Mouse (Mus musculus): ENCODE measurements at regions not wholly inside any gene's neighbourhood (a gene's known extent, or its start where the extent isn't known, plus 50 kb on each side); places are given as distances from the start of the nearest gene placed in this dataset.

- ATAC-seq (ENCODE audit: extremely low read depth, insufficient number of reproducible peaks, low FRiP score, poor library complexity, severe bottlenecking) (no peak), DNase-seq (ENCODE audit: low spot score) (no peak)
- H3K27me3 ChIP-seq (ENCODE audit: insufficient read depth, low read length) = no peaks in the 10 kb centered on the region
- TF ChIP-seq GATA1 (IDR thresholded peaks at IDR 0.05; ENCODE audit: borderline replicate concordance, low read length) = no peak
- no peak for TF ChIP-seq POLR2AphosphoS5 (IDR thresholded peaks at IDR 0.05; ENCODE audit: insufficient replicate concordance, low read depth, low read length)
- TF ChIP-seq CTCF (IDR thresholded peaks at IDR 0.05; ENCODE audit: low read depth, low read length) = no peak
- TF ChIP-seq GATA2 (IDR thresholded peaks at IDR 0.05; ENCODE audit: borderline replicate concordance, low read depth, low read length) = no peak
- TF ChIP-seq TAL1 (conservative IDR thresholded peaks at IDR 0.05; ENCODE audit: low read depth, low read length) = no peak
- H3K36me3 ChIP-seq (replicated peaks) = no peaks in the 10 kb centered on the region
- no peaks in the 10 kb centered on the region for H3K4me1 ChIP-seq (ENCODE audit: insufficient read depth, low read depth, low read length)
- peaks cover 56% of the 10 kb centered on the region for H3K9me3 ChIP-seq (replicated peaks)
- H3K4me3 ChIP-seq (ENCODE audit: low read depth, low read length) = no peak overlapping the region
These were observed 82.4 kb upstream of the Arid5b start for GRCm38 (mm10) chr10:68360765-68361483.

GRCm38 (mm10) chr10:68359135-68359534, 80.6 kb upstream of the Arid5b start:
- no peak for ATAC-seq (ENCODE audit: extremely low read depth, insufficient number of reproducible peaks, low FRiP score, poor library complexity, severe bottlenecking)
- no peak for DNase-seq (ENCODE audit: low spot score)
- no peaks in the 10 kb centered on the region for H3K27me3 ChIP-seq (ENCODE audit: insufficient read depth, low read length)

GRCm38 (mm10) chr10:68356973-68357372, 78.4 kb upstream of the Arid5b start:
- ATAC-seq (ENCODE audit: extremely low read depth, insufficient number of reproducible peaks, low FRiP score, poor library complexity, severe bottlenecking) = no peak
- Histone ChIP-seq H3K36me3 (replicated peaks) (no peaks in the 10 kb centered on the region), H3K4me3 (ENCODE audit: low read depth, low read length) (no peak overlapping the region), H3K9me3 (replicated peaks) (peaks cover 35% of the 10 kb centered on the region), H3K4me1 (ENCODE audit: insufficient read depth, low read depth, low read length) (no peaks in the 10 kb centered on the region), H3K27me3 (ENCODE audit: insufficient read depth, low read length) (no peaks in the 10 kb centered on the region)
- no peak for TF ChIP-seq POLR2AphosphoS5 (IDR thresholded peaks at IDR 0.05; ENCODE audit: insufficient replicate concordance, low read depth, low read length)
- no peak for TF ChIP-seq GATA1 (IDR thresholded peaks at IDR 0.05; ENCODE audit: borderline replicate concordance, low read length)
- no peak for DNase-seq (ENCODE audit: low spot score)

More at GRCm38 (mm10) chr10:68359135-68359534, 80.6 kb upstream of the Arid5b start:
- TF ChIP-seq GATA2 (IDR thresholded peaks at IDR 0.05; ENCODE audit: borderline replicate concordance, low read depth, low read length) = no peak
- TF ChIP-seq GATA1 (IDR thresholded peaks at IDR 0.05; ENCODE audit: borderline replicate concordance, low read length) = no peak
- TF ChIP-seq TAL1 (conservative IDR thresholded peaks at IDR 0.05; ENCODE audit: low read depth, low read length) = no peak
- TF ChIP-seq POLR2AphosphoS5 (IDR thresholded peaks at IDR 0.05; ENCODE audit: insufficient replicate concordance, low read depth, low read length) = no peak
- no peak for TF ChIP-seq CTCF (IDR thresholded peaks at IDR 0.05; ENCODE audit: low read depth, low read length)
- peaks cover 46% of the 10 kb centered on the region for H3K9me3 ChIP-seq (replicated peaks)
- H3K4me3 ChIP-seq (ENCODE audit: low read depth, low read length) = no peak overlapping the region
- no peaks in the 10 kb centered on the region for H3K4me1 ChIP-seq (ENCODE audit: insufficient read depth, low read depth, low read length)
- no peaks in the 10 kb centered on the region for H3K36me3 ChIP-seq (replicated peaks)

- Histone ChIP-seq H3K4me1 (ENCODE audit: insufficient read depth, low read depth, low read length) (no peaks in the 10 kb centered on the region), H3K4me3 (ENCODE audit: low read depth, low read length) (no peak overlapping the region), H3K9me3 (replicated peaks) (peaks cover 31% of the 10 kb centered on the region), H3K27me3 (ENCODE audit: insufficient read depth, low read length) (no peaks in the 10 kb centered on the region), H3K36me3 (replicated peaks) (no peaks in the 10 kb centered on the region)
- no peak for DNase-seq (ENCODE audit: low spot score)
- ATAC-seq (ENCODE audit: extremely low read depth, insufficient number of reproducible peaks, low FRiP score, poor library complexity, severe bottlenecking) = no peak
- TF ChIP-seq TAL1 (conservative IDR thresholded peaks at IDR 0.05; ENCODE audit: low read depth, low read length) = no peak
- no peak for TF ChIP-seq GATA1 (IDR thresholded peaks at IDR 0.05; ENCODE audit: borderline replicate concordance, low read length)
- TF ChIP-seq CTCF (IDR thresholded peaks at IDR 0.05; ENCODE audit: low read depth, low read length) = no peak
- TF ChIP-seq POLR2AphosphoS5 (IDR thresholded peaks at IDR 0.05; ENCODE audit: insufficient replicate concordance, low read depth, low read length) = no peak
- TF ChIP-seq GATA2 (IDR thresholded peaks at IDR 0.05; ENCODE audit: borderline replicate concordance, low read depth, low read length) = no peak
These were observed 78.0 kb upstream of the Arid5b start for GRCm38 (mm10) chr10:68356521-68356920.

- H3K27me3 ChIP-seq (ENCODE audit: insufficient read depth, low read length) = no peaks in the 10 kb centered on the region
- DNase-seq (ENCODE audit: low spot score) (no peak), ATAC-seq (ENCODE audit: extremely low read depth, insufficient number of reproducible peaks, low FRiP score, poor library complexity, severe bottlenecking) (no peak)
- H3K4me3 ChIP-seq (ENCODE audit: low read depth, low read length) = no peak overlapping the region
- TF ChIP-seq TAL1 (conservative IDR thresholded peaks at IDR 0.05; ENCODE audit: low read depth, low read length) (no peak), GATA2 (IDR thresholded peaks at IDR 0.05; ENCODE audit: borderline replicate concordance, low read depth, low read length) (no peak), CTCF (IDR thresholded peaks at IDR 0.05; ENCODE audit: low read depth, low read length) (no peak), GATA1 (IDR thresholded peaks at IDR 0.05; ENCODE audit: borderline replicate concordance, low read length) (no peak), POLR2AphosphoS5 (IDR thresholded peaks at IDR 0.05; ENCODE audit: insufficient replicate concordance, low read depth, low read length) (no peak)
- no peaks in the 10 kb centered on the region for H3K4me1 ChIP-seq (ENCODE audit: insufficient read depth, low read depth, low read length)
- peaks cover 27% of the 10 kb centered on the region for H3K9me3 ChIP-seq (replicated peaks)
- no peaks in the 10 kb centered on the region for H3K36me3 ChIP-seq (replicated peaks)
These were observed 77.5 kb upstream of the Arid5b start for GRCm38 (mm10) chr10:68356093-68356485.

GRCm38 (mm10) chr10:68355471-68356092, 77.0 kb upstream of the Arid5b start:
- ATAC-seq (ENCODE audit: extremely low read depth, insufficient number of reproducible peaks, low FRiP score, poor library complexity, severe bottlenecking) = no peak
- no peaks in the 10 kb centered on the region for H3K27me3 ChIP-seq (ENCODE audit: insufficient read depth, low read length)
- DNase-seq (ENCODE audit: low spot score) = no peak
- no peaks in the 10 kb centered on the region for H3K4me1 ChIP-seq (ENCODE audit: insufficient read depth, low read depth, low read length)
- H3K9me3 ChIP-seq (replicated peaks) = peaks cover 24% of the 10 kb centered on the region
- TF ChIP-seq TAL1 (conservative IDR thresholded peaks at IDR 0.05; ENCODE audit: low read depth, low read length) = no peak
- TF ChIP-seq CTCF (IDR thresholded peaks at IDR 0.05; ENCODE audit: low read depth, low read length) = no peak
- no peak for TF ChIP-seq GATA1 (IDR thresholded peaks at IDR 0.05; ENCODE audit: borderline replicate concordance, low read length)
- no peak for TF ChIP-seq POLR2AphosphoS5 (IDR thresholded peaks at IDR 0.05; ENCODE audit: insufficient replicate concordance, low read depth, low read length)
- no peak for TF ChIP-seq GATA2 (IDR thresholded peaks at IDR 0.05; ENCODE audit: borderline replicate concordance, low read depth, low read length)
- no peaks in the 10 kb centered on the region for H3K36me3 ChIP-seq (replicated peaks)
- no peak overlapping the region for H3K4me3 ChIP-seq (ENCODE audit: low read depth, low read length)
